Mouse (Mus musculus) ovary, adult 18-20 months (tissue): ENCODE data around the gene Vmn2r87.
A peak's percentile ranks its signal among the peaks of the same experiment; 100 is the strongest.
"Not testable (repeated sequence)": the region's sequence is repeated elsewhere in the genome, so short reads cannot be mapped to it uniquely, and the experiment has no call there.

Experiments used
- DNase-seq: peaks from one replicate; pipeline ENCODE4 v3.0.0; 2022; ENCODE audit warnings: low spot score, mixed read lengths

The Vmn2r87 gene

DNA sequence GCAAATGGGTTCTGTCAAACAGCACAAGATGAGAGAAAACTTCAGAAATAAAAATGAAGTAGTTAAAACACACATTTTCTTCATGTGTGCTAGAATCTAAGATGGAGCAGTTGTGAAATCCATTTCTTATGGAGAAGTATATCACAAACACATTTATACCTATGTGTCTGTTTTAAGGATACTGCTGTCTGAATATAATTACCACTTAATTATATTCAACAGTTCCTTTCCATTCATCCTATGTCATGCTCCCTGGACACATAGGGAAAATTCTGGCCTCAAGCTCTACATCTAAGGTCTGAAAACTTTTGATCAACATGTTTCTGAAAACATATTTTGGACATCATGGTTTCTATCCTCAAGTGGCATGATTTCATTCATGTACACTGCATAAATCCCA, at the start of gene Vmn2r87:
Gene Vmn2r87 (minus strand): TSS at position 101 of the 400 bp plus-strand sequence.
- DNase-seq = no peak

DNA sequence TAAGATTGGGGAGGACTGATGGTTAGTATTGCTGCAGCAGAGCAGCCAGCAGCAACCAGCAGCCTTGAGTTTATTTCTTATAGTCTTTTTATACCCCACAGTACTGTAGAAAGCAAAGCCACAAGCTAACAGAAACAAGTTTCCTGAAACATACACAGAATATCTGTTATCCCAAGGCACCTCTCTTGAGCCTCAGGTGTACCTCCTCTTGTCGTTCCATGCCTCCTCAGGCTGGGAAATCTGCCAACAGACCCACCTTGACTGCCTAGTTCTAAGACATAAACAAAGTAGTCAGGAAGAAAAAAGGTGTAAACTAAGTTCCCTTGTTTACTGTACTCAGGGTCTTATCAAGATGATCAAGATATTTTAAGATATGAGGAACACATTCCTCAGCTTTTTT, 47.1 kb upstream of the Vmn2r87 start:
- not testable (repeated sequence) for DNase-seq

DNA sequence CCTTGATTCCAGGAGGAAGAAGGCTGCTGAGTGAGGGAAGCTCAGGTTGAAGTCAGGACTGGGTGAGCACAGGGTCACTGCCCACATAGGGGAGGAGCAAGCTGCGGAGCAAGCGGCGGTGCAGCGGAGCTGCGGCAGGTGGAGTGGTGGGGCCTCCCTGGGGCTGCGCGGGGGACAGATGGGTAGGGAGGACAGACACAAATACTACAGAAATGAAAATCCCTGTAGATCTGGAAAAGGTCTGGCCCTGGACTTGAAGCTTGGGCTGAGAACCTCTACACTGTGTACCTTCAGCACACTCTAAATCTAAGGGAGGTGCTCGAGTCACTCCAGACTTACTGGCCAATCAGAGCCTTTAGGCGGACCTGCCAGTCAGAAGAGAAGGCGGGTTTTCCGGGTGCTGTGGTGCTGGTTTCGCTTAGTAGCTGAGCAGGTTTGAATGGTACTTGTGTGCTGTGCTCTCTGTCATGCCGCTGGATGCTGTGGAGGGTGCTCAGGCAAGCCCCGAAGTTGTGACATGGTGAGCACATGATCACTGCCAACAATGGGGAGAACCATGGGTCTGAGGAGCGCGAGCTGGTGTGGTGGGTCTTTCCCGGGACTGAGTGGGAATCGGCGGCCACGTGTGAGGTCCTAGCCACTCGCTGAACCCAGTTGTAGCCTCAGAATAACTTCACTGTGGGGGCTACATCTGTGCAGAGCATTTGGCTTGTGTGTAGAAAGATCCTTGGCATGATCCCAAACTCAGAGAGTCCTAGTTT, 44.9 kb upstream of the Vmn2r87 start:
- DNase-seq = peak; percentile 65

DNA sequence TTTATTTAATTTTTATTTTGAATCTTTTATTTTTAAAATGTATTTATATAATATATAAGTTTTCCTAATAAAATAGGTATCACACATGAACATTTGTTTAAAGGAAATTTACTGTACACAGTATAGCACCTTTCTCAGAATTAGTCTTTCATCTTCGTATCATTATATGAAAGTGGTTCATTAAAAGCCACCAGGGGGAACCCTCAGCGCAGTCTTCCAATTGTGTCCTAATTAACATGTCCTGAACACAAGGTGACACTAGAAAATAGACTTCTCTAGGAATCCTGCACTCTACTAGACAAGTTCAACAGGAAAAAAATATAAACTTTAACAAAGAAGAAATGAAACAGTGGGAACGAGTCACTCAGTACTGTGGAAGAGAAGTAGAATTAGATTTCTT, 38.9 kb upstream of the Vmn2r87 start:
- no peak for DNase-seq

DNA sequence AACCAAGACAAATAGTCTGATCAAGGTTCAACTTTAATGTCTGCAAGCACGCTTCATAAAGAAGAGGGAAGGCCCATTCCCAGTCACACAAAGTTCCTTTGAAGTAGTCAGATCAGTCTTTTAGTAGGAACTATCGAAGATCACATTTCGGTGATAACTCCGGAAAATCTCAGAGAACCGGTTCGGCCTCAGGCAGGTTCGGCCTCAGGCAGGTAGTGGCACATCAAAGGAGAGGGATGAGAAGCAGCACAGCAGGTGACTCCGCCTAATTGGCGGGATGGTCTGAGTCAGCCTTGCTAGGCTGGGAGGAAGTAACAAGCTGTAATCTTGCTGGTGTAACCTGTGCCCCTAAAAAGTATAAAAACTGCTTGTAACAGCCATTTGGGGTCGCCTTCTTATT, 30.7 kb upstream of the Vmn2r87 start:
- DNase-seq = no peak

DNA sequence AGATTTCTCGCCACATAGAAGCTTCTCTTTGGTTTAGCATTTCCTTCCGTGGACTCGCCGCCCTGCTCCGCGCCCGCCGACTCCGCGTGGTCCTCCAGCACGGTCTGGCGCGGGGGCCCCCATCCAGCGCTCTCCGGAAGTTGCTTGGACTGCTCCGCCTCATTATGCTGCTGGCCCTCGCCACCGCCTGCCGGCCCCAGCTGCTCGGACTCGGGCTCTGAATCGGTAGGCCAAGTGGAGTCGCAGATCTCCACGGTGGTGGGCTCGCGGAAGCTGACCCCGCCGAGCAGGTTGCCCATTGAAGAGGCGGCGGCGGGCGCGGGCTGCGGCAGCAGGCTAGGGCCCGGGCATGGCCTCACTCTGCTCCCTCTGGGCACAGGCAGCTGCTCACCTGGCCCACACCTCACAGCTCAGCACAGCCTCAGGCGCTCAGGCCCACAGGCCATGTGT, 26.9 kb downstream of the Vmn2r87 start:
- peak; percentile 13 for DNase-seq

DNA sequence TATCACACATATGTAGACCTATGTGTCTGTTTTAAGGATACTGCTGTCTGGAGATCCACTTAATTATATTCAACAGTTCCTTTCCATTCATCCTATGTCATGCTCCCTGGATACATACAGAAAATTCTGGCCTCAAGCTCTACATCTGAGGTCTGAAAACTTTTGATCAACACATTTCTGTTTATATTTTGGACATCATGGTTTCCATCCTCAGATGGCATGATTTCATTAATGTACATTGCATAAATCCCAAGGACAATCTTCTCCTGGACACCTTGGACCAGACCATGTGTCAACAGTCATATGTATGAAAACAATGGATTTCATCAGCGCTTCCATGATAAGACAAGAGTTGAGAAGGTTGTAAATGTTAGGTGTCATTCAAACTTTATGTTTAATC, 41.2 kb downstream of the Vmn2r87 start, which contains the start of gene Vmn2r86:
Gene Vmn2r86 (minus strand): TSS at position 101 of the 400 bp plus-strand sequence.
- DNase-seq = not testable (repeated sequence)

GRCm38 (mm10) chr10:130444776-130445175, 52.4 kb downstream of the Vmn2r87 start:
- DNase-seq = no peak

GRCm38 (mm10) chr10:130434185-130434898, 62.9 kb downstream of the Vmn2r87 start:
- not testable (repeated sequence) for DNase-seq

- DNase-seq = not testable (repeated sequence)
These were observed 67.6 kb downstream of the Vmn2r87 start, which contains the start of gene Vmn2r85 for GRCm38 (mm10) chr10:130429603-130430002. Vmn2r85 (minus strand) TSS chr10:130429703.

- DNase-seq = not testable (repeated sequence)
These were observed 74.8 kb downstream of the Vmn2r87 start for GRCm38 (mm10) chr10:130422368-130422767.
